Comparison of ENCODE assay signal across 8 mouse cellular contexts in genomic region chr17:21733049-21733448, GRCm38 (mm10). TPM values are rescaled to one million over a fixed set of nuclear protein-coding genes. Genes with fewer than 3 reads are reported as not detected.
A peak's percentile ranks its signal among the peaks of the same experiment; 100 is the strongest.
DNase-seq lines count a peak whose midpoint lies in the region; ATAC-seq and TF ChIP-seq lines count a peak whose summit lies in the region.

No protein-coding gene starts in this region.

- peaks cover 12% of the 10 kb centered on the region for H3K4me1 ChIP-seq in forebrain, embryonic 10.5 days
- peaks cover 8% of the 10 kb centered on the region for H3K4me1 ChIP-seq in limb, embryonic 12.5 days (replicated peaks)
- H3K4me1 ChIP-seq in neural tube, embryonic 15.5 days, result peaks cover 10% of the 10 kb centered on the region

- intact Hi-C loops in left cerebral cortex, adult 2 months (cut with DNase I), result no loop called here
- intact Hi-C loops in left cerebral cortex, postnatal 14 days (cut with DNase I), result no loop called here
- intact Hi-C loops in left cerebral cortex, postnatal 36 days (cut with DNase I), result no loop called here

- no peak for ATAC-seq in limb, embryonic 12.5 days (ENCODE audit: insufficient number of reproducible peaks, insufficient read depth, low FRiP score, low TSS enrichment, low read depth)
- 0 out of 2 replicates have a peak, but pooled peaks have one; percentile 3 for ATAC-seq in neural tube, embryonic 15.5 days (ENCODE audit: low FRiP score)

- 0 out of 2 replicates have a peak overlapping the region, but pooled peaks have one; percentile 72 for H3K9ac ChIP-seq in limb, embryonic 12.5 days (replicated peaks)
- H3K9ac ChIP-seq in neural tube, embryonic 15.5 days (replicated peaks), result peak overlapping the region; percentile 77

- H3K27ac ChIP-seq in left cerebral cortex, adult 2 months, result peak overlapping the region; percentile 58; the same call in 1 of the 2 replicates
- H3K27ac ChIP-seq in forebrain, embryonic 10.5 days, result peak overlapping the region; percentile 92
- peak overlapping the region; percentile 89 for H3K27ac ChIP-seq in limb, embryonic 12.5 days
- peak overlapping the region; percentile 89 for H3K27ac ChIP-seq in neural tube, embryonic 15.5 days (replicated peaks)

- DNase-seq in left cerebral cortex, adult 2 months (ENCODE audit: extremely low spot score in 1 of 2, low spot score in 2 of 2), result no peak
- DNase-seq in left cerebral cortex, postnatal 14 days (ENCODE audit: low spot score in 2 of 2), result no peak
- no peak for DNase-seq in forebrain, embryonic 10.5 days (ENCODE audit: extremely low spot score, low spot score)
- no peak for DNase-seq in thymus, postnatal 14 days
- no peak for DNase-seq in urinary bladder, postnatal 10 days (ENCODE audit: low spot score)
- DNase-seq in left cerebral cortex, postnatal 36 days (ENCODE audit: low spot score in 2 of 2), result no peak

- H3K4me2 ChIP-seq in limb, embryonic 12.5 days, result peak overlapping the region; percentile 55
- H3K4me2 ChIP-seq in neural tube, embryonic 15.5 days, result peak overlapping the region; percentile 64

- peaks cover 13% of the 10 kb centered on the region for H3K36me3 ChIP-seq in forebrain, embryonic 10.5 days (replicated peaks)
- H3K36me3 ChIP-seq in limb, embryonic 12.5 days, result peaks cover 8% of the 10 kb centered on the region; the same call in 1 of the 2 replicates
- H3K36me3 ChIP-seq in neural tube, embryonic 15.5 days, result peaks cover 6% of the 10 kb centered on the region

- H3K9me3 ChIP-seq in forebrain, embryonic 10.5 days, result no peaks in the 10 kb centered on the region
- no peaks in the 10 kb centered on the region for H3K9me3 ChIP-seq in limb, embryonic 12.5 days
- no peaks in the 10 kb centered on the region for H3K9me3 ChIP-seq in neural tube, embryonic 15.5 days (replicated peaks)

- WGBS in forebrain, embryonic 10.5 days, result 88% methylated on average over 4 of the region's 4 CpGs
- 77% methylated on average over 4 of the region's 4 CpGs for WGBS in limb, embryonic 12.5 days
- WGBS in neural tube, embryonic 15.5 days, result 90% methylated on average over 4 of the region's 4 CpGs

- H3K27me3 ChIP-seq in forebrain, embryonic 10.5 days (ENCODE audit: poor library complexity, severe bottlenecking), result no peaks in the 10 kb centered on the region
- no peaks in the 10 kb centered on the region for H3K27me3 ChIP-seq in limb, embryonic 12.5 days
- no peaks in the 10 kb centered on the region for H3K27me3 ChIP-seq in neural tube, embryonic 15.5 days (replicated peaks)

- no peak for TF ChIP-seq CTCF in left cerebral cortex, adult 2 months (IDR thresholded peaks at IDR 0.05)

- H3K4me3 ChIP-seq in left cerebral cortex, adult 2 months, result peak overlapping the region; percentile 64
- peak overlapping the region; percentile 74 for H3K4me3 ChIP-seq in forebrain, embryonic 10.5 days
- peak overlapping the region; percentile 67 for H3K4me3 ChIP-seq in limb, embryonic 12.5 days (replicated peaks)
- H3K4me3 ChIP-seq in neural tube, embryonic 15.5 days (replicated peaks), result peak overlapping the region; percentile 79

RNA-seq across cellular contexts. Expression of gene Zfp229, which starts 2.5 kb away (rescaled TPM):
- total RNA-seq in left cerebral cortex, adult 2 months (2021), result 1 to 10 TPM; 3.3 to 3.8 TPM
- total RNA-seq in left cerebral cortex, postnatal 14 days (2021), result 1 to 10 TPM; 2.7 to 4.7 TPM
- polyA plus RNA-seq in forebrain, embryonic 10.5 days (2016; fragmentation: Nextera tagmentation; extraction: Ambion mirVana), result 8.1 and 8.3 TPM in 2 replicates
- 10.3 and 10.9 TPM in 2 replicates for polyA plus RNA-seq in limb, embryonic 12.5 days (2016; fragmentation: Nextera tagmentation; extraction: Ambion mirVana)
- 8.3 and 8.8 TPM in 2 replicates for polyA plus RNA-seq in neural tube, embryonic 15.5 days (2015; fragmentation: Nextera tagmentation; extraction: Ambion mirVana)
- 1 to 10 TPM; 3.4 to 3.5 TPM for total RNA-seq in left cerebral cortex, postnatal 36 days (2021)

RNA-seq across cellular contexts. Expression of gene Zfp760, which starts 25.5 kb away (rescaled TPM):
- 1 to 10 TPM; 7.8 to 8.2 TPM for total RNA-seq in left cerebral cortex, adult 2 months (2021)
- total RNA-seq in left cerebral cortex, postnatal 14 days (2021), result 1 to 10 TPM; 7.8 TPM
- 19.8 and 20.1 TPM in 2 replicates for polyA plus RNA-seq in forebrain, embryonic 10.5 days (2016; fragmentation: Nextera tagmentation; extraction: Ambion mirVana)
- 18.9 and 20.5 TPM in 2 replicates for polyA plus RNA-seq in limb, embryonic 12.5 days (2016; fragmentation: Nextera tagmentation; extraction: Ambion mirVana)
- 8.7 and 9.5 TPM in 2 replicates for polyA plus RNA-seq in neural tube, embryonic 15.5 days (2015; fragmentation: Nextera tagmentation; extraction: Ambion mirVana)
- total RNA-seq in left cerebral cortex, postnatal 36 days (2021), result 1 to 10 TPM; 6.8 to 9.5 TPM

RNA-seq across cellular contexts. Expression of gene Gm10226, which starts 41.4 kb away (rescaled TPM):
- total RNA-seq in left cerebral cortex, adult 2 months (2021), result 1 to 10 TPM; 5.6 to 8.0 TPM
- 1 to 10 TPM in 1 of 2 experiments, not detected in 1; 5.8 TPM for total RNA-seq in left cerebral cortex, postnatal 14 days (2021)
- polyA plus RNA-seq in forebrain, embryonic 10.5 days (2016; fragmentation: Nextera tagmentation; extraction: Ambion mirVana), result 7.8 and 9.1 TPM in 2 replicates
- polyA plus RNA-seq in limb, embryonic 12.5 days (2016; fragmentation: Nextera tagmentation; extraction: Ambion mirVana), result 7.6 and 9.0 TPM in 2 replicates
- 14.5 and 18.9 TPM in 2 replicates for polyA plus RNA-seq in neural tube, embryonic 15.5 days (2015; fragmentation: Nextera tagmentation; extraction: Ambion mirVana)
- total RNA-seq in left cerebral cortex, postnatal 36 days (2021), result 1 to 10 TPM; 6.5 to 9.0 TPM
